Mouse (Mus musculus): Measurements from ENCODE around the gene Saysd1. TPM values are rescaled to one million over a fixed set of nuclear protein-coding genes. Genes with fewer than 3 reads are reported as not detected.
A peak's percentile ranks its signal among the peaks of the same experiment; 100 is the strongest.

Saysd1 gene
- total RNA-seq, 2 experiments from 2014 or later = 2.0 to 2.2 TPM

DNA sequence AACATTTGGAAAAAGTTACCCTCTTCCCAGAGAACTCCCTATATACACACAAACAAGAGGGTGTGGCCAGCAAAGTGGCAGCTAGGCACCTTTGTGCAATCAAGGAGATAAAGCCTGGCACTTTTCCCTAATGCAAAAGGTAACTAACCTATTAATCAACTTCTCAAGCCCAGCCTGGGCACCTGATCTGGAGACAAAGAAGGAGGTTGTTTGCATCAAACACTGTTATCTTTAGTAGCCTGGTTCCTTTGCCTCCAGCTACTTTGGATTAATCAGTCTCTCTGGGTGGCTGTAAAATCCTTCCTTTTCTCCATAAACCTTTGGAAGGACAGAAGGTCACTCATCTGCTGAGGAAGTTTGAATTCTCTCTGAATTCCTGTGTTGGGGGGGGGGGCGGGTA is 27.4 kb downstream of the Saysd1 start:
- no peak for DNase-seq

DNA sequence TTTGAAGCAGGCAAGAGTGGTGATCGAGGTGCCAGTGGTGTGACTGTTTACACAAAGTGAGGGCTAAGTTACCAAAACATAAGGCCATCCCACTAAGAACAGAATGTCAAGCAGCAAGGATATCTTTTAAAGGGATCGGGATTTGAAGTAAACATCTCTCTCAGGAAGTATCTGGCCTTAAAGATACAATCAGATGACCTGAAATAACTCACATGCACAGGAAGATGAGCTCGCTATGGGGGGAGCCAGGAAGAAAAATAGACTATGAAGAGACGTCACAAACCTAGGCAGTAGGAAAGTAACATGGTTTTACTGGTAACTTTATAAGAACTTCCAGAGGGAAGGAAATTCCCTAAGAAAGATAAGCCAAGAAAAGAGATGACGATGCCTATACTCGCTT is 32.1 kb downstream of the Saysd1 start:
- no peak for DNase-seq

DNA sequence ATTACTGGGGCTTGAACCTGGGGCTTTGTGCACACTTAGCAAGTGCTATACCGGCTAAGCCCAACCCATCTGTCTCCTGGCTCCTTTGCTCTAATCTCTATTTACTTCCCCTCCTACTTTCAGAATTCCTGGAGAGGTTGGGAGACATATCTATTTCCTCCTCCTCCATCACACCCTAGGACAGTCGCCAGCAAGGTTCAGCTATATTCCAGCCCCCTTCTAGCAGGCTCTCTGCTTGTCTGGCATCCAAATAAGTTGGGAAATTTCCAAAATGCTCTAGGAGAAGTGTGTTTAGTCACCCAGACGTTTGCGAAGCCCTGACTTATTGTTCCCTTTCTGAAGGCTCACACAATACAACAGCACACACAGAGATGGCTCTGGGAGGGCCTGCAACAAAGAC is 35.1 kb downstream of the Saysd1 start:
- DNase-seq = no peak

DNA sequence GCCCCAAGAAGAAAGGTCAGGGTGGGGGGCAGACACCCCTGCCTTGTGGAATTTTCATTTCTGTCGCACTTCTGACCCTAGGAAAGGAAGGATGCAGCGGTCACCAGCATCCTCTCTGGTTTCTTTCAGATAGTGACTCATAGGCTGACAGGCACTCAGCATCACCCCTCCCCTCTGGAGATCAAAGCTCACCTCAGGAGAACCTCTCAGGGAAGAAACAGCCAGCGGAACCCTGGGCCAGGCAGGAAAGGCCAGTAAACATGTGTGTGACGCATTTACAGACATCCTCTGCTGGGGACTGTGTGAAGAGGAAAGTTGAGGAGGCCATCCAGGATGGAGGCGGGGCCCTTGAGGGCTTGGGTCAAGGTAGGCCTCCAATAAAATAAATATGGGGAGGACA is 40.3 kb downstream of the Saysd1 start:
- DNase-seq = no peak

DNA sequence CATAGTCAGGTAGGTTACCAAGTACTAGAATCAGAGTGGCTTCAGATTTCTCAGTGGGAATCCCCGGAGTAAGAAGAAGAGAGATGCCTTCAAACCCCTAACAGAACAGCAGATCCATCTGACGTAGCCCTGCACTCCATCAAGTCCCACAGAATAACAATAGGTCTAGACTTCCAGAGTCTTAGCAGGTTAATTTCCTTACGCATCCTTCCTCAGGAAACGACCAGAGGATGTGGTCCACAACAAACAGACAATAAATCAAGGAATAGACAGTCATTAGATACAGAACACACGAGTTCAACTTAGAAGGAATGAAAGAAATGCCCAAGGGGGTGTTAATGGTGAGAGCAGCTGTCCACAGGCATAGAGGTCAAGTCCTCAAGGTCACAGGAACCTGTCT is 43.4 kb downstream of the Saysd1 start:
- DNase-seq = no peak

DNA sequence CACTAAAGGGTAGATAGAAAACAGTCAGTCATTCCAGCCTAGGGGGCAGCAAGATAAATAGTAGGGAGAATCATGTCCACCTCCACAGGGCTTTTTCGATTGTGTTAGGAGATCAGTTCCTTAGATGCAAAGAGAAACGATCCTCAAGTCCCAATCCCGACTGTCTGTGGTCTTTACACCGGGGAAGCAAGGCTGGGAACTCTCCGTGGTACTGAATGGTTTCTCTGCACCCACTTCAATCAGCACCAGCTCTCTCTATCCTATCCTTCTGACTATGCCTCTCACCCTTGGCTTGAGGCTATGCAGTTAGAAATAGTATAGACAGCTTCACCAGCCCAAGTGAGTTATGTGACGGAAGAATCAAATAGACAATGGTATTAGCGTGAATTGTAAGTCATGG is 44.8 kb downstream of the Saysd1 start:
- peak; percentile 33 for DNase-seq

DNA sequence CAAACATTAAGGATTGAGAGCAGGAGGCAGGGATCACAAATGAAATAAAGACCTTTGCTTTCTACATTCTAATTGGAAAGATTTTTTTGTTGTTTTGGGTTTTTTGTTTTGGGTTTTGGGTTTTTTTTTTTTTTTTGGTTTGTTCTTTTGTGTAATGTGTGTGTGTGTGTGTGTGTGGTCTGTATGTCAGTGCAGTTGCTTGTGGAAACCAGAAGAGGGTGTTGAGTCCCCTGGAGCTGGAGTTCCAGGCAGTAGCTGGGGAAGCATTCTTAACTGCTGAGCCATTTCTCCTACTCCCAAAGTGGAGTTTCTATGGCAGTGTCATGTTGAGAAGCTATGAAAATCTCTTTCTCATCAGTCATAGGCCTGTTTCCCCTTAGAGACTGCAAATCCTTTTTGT is 54.0 kb downstream of the Saysd1 start:
- DNase-seq = no peak

DNA sequence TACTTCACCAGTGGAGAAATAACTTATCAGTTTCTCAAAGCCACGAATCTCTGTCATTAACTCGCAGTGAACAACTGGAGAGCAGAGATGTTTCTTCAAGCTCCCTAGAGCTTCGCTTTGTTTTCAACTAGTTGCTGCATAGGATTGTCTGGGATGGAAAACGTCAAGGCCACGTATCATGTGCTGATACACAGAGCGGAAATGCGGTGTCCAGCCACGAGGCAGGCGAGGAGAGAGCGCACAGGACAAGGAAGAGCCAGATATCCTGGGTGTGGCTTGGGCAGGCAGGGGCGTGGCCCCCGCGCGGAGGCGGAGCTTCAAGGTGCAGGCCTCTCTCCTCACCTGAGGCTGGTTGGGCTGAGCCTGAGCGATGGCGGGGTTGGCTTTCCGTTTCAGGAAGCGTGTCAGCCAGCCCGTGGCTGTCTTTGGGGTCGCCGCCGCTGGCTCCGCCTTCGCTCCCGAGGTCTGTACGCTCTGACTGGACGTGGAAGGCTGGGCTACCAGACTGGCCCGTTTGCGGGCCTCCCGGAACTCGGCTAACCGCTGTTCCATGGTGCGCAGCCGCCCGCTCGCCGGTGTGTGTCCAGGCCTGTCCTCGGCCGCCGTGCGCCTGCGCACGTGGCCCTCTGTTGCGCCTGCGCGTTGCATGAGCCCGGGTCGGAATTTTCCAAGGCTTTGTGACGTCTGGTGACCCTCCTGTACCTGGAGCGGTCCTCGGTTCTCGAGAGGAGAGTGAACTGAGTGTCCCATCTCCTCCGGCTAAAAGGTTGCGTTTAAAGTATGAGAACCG is 55.6 kb downstream of the Saysd1 start:
- DNase-seq = peak; percentile 83

DNA sequence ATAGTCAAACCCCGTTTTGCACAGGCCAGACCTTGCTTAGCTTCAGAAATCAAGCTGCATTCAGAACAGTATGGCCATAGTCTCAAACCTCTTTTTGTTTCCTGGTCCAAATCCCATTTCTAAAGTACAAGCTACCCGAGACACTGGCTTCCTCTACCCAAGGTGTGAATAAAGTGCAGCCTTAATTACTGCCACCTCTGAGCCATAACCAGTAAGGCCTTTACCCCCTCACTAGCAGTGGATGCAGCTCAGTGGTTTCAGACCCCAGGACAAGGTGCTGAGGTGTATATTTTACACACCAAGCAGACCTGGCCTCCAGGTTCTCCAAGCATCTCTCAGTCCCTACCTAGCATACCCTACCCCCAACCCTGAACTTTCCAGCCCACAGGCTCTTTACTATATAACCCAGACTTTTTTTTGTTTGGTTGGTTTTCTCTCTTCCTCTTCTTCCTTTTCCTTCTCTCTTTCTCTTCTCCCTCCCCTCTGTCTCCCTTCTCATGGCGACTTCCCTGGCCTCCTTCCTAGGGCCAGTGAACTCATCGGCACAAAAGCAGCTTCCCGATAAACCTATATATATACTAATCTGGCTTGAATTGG is 56.3 kb downstream of the Saysd1 start:
- DNase-seq = no peak

DNA sequence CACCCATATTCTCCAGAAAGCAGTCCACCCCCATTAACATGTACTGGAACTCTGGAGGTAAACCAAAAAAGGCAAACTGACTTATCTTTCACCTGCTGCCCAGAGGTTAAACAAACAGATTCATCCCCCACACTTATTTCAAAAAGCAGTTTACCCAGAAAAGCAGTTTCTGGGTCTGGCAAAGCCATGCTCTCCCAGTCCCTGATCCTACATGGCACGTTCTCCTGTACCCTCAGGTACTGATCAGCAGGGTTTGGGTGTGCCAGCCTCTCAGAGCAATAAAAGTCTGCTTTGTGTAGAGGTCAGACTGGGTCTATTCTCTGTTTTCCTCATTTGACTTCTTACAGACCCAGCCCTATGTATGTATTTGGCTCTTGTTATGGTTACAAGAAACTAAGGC is 57.2 kb downstream of the Saysd1 start:
- DNase-seq = no peak

DNA sequence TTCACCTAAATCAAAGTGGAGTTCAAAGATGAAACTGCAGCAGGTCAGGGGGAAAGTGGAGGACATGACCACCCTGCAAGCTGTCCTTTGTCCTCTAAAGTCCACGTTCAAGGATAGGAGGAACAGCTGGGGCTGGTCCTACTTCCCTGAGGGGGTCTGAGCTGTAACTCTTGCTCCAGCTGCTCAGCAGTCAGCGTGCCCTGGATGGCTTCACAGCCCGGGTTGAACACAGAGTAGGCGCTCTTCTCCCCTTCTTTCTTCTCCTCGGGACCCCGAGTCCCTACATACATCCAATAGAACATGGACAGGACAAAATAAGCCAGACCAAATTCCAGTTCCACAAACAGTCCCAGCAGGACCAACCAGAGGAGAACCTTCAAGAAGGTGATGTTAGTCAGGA is 61.2 kb downstream of the Saysd1 start:
- DNase-seq = no peak

DNA sequence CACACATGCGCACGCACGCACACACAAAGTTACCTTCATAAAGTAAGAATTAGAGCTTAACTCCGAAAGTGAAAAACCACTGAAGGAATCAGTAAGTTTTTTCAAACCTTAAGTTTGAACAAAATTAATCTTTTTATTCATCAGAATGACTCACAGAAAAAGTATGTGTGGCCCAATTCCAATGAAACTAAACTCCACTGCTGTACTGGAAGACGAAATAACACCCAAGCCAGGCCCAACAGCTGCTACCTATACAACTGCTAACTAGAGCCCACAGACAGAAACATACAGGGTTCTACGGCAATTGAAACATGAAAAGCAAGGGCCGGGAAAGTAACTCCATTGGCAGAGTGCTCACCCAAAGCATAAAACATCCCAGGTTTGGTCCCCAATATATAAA is 62.8 kb downstream of the Saysd1 start:
- DNase-seq = no peak

DNA sequence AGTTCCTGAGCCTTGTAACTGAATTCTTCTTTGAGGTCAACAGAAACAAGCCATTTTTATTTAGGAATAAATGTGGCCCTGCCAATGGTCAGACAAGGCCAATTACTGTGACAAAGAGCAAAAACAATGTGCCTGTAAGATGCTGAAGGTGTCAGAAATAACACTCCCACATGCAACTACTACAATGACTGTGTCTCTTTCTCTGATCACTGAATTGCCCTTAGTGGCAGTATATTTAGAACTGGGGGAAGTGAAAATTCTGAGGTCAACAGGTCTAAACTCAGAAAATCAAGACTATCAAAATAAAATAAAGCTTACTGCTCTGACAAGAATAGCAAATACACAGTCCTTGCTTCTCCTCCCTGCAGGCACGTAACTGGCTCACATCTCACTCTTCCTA is 63.6 kb downstream of the Saysd1 start:
- DNase-seq = no peak

DNA sequence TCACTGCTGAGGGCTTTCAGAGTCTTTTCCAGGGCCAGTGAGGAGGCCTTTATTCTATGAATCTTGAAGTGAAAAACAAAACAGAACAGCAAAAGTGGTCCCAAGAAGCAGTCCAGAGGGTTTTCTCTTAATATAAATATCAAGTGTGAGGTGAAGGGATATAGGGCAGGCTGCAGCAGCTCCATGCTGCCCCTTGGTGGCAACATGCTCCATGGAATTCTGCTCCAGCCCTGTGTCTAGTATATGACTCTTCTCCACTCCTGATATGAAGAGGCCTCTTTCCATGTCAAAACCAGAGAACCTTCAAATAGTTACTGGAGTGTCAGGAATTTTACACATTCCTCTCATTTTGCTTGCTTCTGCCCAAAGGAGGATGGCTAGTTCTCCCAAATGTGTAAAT is 67.7 kb downstream of the Saysd1 start:
- no peak for DNase-seq

DNA sequence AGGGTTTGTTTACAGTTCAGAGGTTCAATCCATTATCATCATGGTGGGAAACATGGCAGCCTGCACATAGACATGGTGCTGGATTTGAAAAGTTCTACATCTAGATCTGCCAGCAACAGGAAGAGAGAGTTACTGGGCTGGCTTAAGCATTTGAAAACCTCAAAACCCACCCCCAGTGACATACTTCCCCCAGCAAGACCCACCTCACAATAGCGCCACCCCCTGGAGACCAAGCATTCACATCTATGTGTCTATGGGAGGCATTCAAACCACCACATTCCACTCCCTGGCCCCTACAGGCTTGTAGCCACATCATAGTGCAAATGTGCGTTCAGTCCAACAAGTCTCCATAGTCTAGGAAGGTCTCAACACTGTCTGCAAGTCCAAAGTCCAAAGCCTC is 70.0 kb downstream of the Saysd1 start:
- no peak for DNase-seq

DNA sequence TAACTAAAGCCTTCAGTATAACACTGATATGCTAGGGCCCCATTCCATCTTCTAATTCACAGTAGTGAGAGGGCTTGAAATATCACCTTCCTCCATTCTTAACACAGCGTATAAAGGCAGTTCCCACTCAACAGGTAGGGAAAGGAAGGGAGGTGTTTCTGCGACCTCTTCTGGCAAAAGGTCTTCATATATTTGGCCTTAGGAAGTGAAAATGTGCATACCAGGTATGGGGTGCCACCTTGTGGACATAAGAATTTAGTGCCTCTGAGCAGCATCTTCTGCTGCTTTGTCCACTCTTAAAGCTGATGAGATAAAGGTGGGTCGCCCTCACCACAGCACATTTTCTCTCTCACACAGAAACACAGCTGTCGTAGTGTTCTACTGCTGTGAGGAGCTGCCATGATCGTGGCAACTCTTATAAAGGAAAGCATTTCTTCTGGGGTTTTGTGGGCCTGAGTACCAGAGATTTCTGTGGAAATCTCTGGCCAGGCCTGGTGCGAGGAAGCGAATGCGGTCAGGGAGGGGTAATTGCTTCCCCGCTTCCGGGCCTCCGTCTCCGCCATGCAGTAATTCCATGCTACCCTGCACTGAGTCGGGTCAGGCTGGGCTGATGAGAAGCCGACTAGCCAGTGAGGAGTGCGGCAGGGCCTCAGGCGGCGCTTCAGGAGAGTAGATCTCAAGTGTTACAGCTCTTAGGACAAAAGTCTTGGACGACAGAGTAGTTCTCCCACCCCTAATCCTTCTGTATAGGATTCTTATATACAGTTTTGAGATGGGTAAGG is 70.8 kb downstream of the Saysd1 start:
- DNase-seq = peak; percentile 33

DNA sequence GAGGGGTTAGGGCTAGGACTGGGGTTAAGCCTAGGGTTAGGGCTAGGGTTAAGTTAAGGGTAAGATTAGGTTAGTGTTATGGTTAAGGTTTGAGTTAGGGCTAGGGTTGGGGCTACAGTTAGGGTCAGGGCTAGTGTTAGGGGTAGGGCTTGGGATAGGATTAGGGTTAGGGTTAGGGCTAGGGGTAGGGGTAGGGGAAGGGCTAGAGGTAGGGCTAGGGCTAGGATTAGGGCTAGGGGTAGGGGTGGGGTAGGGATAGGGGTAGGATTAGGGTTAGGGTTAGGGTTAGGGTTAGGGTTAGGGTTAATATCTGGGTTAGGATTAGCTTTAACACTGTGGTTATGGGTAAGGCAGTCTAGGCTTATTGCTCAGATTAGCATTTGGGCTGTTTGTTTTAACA is 73.6 kb downstream of the Saysd1 start:
- DNase-seq = no peak

DNA sequence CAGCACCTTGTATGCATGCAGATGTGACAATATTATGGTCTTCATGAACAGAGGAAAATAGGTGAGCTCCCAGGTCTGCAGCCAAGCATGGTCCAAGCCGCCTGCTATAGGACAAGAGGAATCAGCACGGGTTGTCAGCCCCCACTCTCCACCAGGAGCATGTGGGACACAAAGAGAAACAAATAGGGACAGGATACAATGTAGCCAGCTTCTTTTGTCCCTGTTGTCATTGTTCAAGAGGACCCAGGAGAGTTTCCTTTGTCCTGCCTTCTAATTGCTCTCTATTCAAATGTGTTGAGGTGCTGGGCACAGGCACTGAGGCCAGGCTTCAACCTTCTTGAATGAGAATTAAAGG is 89.9 kb downstream of the Saysd1 start:
- no peak for DNase-seq

DNA sequence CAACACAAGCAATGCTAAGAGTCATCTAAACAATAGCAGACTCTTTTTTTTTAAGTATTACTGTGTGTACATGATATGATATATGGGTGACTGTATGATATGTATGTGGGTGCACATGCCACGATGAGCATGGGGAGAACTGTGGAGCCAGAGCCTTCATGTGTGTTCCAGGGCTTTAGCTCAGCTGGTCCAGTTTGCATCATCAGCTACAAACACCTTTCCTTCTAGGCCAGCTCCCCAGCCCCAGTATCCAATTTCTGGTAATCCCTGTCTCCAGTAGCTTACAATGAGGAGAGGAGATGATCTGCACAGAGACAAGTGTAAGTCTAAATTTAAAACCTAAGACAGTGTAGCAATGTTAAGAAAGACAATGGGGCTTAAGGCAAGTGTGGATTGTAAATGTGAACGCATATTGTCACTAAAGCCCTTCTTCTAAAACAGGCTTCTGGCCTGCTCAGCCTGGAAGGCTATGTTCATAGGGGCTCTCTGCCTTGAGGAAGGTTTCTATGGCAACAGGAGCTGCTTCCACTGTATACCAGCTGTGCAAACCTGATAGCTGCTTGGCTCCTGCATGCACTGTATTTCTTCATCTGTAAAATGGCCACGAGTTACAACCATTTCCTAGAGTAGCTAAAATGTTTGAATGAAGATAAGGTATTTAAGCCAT is 90.4 kb downstream of the Saysd1 start:
- no peak for DNase-seq

DNA sequence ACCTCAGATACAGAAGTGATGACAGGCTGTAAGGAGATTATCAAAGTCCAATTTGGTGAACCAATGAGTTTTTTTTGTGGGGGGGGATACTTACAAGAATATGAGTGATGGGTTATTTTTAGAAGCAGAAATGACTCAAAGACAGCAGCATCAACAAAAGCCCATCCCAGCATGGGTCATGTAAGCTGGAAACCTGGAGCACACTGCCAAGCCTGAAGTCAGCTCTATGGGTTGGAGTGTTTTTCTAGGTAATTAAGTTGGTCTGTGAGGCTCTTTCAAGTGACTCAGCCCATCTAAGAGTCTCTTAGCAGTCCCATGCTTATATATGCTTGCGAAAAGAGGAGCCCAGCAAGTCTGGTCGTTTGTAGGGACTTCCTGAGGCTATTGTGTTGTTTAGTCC is 91.0 kb downstream of the Saysd1 start:
- no peak for DNase-seq

DNA sequence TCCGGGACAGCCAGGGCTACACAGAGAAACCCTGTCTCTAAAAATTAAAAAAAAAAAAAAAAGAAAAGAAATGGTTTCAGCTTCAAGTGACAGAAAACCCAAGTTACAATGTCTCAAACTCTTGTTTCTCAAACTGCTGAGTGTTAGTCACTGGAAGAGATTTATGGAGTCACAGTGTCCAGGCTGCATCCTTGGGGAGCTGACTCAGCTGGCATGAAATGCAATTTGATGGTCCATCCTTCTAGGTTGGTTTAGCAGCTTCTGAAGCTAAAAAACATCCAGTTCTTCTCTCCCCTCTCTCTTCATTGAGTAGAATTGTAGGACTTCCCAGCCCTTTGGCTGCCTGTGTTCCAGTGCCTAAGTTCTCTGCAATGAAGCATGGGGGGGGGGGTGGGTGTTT is 94.3 kb downstream of the Saysd1 start:
- DNase-seq = no peak

DNA sequence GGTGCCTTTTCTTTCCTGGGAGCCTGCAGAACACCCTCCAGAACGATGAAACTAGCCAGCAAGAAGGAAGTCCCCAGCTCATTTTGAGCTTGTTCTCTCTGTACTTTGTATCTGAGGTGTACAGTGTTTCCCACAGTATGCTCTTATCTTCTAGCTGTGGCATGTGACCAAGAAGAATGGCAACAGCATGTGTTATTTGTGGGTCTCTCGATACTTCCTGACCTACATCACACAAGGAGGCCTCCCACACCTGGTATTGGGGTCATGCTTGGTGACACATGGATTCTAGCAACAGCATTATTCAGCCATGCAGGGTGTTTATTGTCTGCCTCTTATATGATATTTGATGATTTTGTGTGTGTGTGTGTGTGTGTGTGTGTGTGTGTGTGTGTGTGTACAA is 96.5 kb downstream of the Saysd1 start:
- DNase-seq = no peak

DNA sequence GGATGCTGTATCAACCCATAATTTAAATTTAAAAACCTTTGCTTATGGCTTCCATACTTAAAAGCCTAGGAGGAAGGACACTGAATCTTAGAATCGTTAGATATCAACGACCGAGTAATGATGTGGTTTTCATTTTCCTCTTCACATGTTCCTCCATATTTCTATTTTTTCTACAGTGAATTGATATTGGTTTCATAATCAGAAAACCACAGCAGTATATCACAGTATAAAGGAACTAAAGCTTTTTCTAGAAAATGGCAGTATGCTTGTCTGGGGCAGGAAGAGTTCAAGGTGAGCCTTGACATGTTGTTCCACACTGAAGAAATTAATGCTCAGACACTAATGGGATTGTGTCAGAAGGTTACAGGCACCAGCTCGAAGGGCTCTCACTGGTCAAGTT is 97.4 kb downstream of the Saysd1 start:
- no peak for DNase-seq

All from gastrocnemius, postnatal 10 days (tissue).